Mouse (Mus musculus): ENCODE measurements around the gene Timm22. TPM values are rescaled to one million over a fixed set of nuclear protein-coding genes. Genes with fewer than 3 reads are reported as not detected.

The Timm22 gene
- polyA plus RNA-seq, 1 experiment from 2014 or later = 63.6 TPM

DNA sequence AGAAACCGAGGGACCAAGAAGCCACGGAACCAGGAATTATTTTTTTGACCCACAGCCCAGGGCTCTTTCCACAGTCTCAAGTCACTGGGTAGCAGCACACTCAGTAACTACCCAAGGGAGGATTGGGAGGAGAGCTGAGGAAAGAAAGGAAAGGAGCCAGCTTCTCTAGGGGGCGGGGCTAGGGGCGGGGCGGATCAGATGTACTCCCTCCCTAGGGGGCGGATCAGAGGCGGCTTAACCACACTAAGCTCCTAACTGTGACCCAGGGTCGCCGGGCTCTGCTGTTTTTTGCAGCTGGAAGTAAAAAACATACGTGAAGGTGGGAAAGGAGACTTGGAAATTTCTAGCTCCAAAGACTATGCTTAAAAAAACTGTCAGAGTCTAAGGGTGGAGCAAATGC lies 39.5 kb downstream of the Timm22 start:
- no peak overlapping the region for H3K27ac ChIP-seq
- H3K4me2 ChIP-seq = peak overlapping the region; percentile 43
- no peak overlapping the region for H3K4me3 ChIP-seq
- H3K9me3 ChIP-seq (replicated peaks) = no peaks in the 10 kb centered on the region
- peak; percentile 55; the same call in 1 of the 2 replicates for ATAC-seq
- H3K9ac ChIP-seq = no peak overlapping the region
- H3K4me1 ChIP-seq = peaks cover 9% of the 10 kb centered on the region
- H3K36me3 ChIP-seq = no peaks in the 10 kb centered on the region
- no peaks in the 10 kb centered on the region for H3K27me3 ChIP-seq (replicated peaks)
- WGBS (ENCODE audit: insufficient replicate concordance) = 6% methylated on average over 10 of the region's 10 CpGs

DNA sequence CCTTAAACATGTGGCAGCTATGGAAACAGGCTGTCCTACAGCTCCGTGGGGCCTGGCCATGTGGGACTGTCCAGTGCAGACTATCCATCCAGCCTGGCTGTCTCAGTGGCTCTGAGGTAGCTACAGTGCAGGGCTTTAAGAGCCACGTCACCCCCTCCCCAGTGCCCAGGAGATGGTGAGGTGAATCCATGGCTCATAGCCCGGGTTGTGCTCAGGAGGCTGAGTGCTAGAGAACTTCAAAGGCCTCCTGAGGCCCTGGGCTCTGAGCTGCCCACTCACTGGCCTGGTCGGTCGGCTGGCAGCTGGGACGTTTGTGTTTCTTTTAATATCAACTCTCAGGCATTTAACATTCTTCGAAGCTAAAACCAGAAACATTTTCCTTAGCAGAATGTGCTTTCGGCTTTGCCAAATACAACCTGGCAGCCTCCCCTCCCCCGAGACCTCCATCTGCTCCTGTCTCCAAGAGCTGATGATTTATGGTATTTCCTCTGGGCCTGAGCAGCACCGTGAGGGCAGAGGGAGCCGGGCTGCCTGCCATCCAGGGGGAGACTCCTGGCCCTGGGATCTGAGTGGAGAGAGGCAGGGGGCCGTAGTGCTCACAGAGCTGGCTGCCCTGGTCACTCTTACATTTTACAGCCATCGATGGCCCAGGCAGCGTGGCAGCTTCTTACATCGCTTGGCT lies 42.9 kb downstream of the Timm22 start:
- 67% methylated on average over 15 of the region's 15 CpGs for WGBS (ENCODE audit: insufficient replicate concordance)

DNA sequence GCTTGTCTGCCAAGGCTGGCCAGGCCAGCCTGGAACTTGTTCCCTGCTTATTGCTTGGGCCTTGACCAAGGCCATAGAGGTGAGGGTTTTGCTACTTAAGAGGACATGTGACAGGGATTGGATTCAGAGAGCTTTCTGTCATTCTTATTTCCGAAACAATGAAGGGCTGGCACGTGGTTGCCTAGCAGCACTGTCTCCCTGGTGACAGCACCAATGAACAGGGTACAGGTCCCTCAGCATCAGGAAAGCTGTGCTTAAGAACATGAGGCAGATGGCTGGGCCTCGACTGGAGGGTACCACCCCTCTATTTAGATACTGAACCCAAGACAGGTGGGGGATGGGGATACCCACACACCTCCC lies 43.4 kb downstream of the Timm22 start:
- H3K36me3 ChIP-seq = no peaks in the 10 kb centered on the region
- H3K4me2 ChIP-seq = no peak overlapping the region
- peaks cover 9% of the 10 kb centered on the region for H3K4me1 ChIP-seq
- no peak overlapping the region for H3K27ac ChIP-seq
- H3K9me3 ChIP-seq (replicated peaks) = no peaks in the 10 kb centered on the region
- no peak overlapping the region for H3K9ac ChIP-seq
- no peak overlapping the region for H3K4me3 ChIP-seq
- no peaks in the 10 kb centered on the region for H3K27me3 ChIP-seq (replicated peaks)
- no peak for ATAC-seq
- WGBS (ENCODE audit: insufficient replicate concordance) = 62% methylated on average over 3 of the region's 3 CpGs

More for the DNA sequence above, 42.9 kb downstream of the Timm22 start:
- Histone ChIP-seq H3K27me3 (replicated peaks) (no peaks in the 10 kb centered on the region), H3K4me2 (no peak overlapping the region), H3K4me1 (peaks cover 9% of the 10 kb centered on the region), H3K9me3 (replicated peaks) (no peaks in the 10 kb centered on the region), H3K27ac (no peak overlapping the region), H3K4me3 (no peak overlapping the region), H3K36me3 (no peaks in the 10 kb centered on the region), H3K9ac (no peak overlapping the region)
- no peak for ATAC-seq

DNA sequence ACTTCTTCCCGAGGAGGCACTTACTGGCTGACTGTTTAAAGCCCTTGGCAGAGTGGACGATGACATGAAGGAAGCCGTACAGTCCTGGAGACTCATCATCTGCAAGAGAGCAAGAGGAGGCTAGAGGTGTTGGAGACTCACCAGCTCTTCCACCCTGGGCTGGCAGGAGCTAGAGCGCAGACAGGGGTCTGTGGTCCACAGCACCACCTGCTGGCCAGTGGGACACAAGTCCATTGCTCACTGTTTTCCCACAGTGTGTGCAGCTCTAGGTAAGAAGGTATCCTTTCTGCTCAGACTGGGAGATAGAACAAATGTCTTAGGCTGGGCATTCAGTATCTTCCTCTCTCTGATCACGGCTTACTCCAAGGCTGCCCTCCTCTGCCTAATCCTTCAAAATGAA lies 47.7 kb downstream of the Timm22 start:
- H3K9me3 ChIP-seq (replicated peaks) = no peaks in the 10 kb centered on the region
- no peak overlapping the region for H3K9ac ChIP-seq
- H3K36me3 ChIP-seq = no peaks in the 10 kb centered on the region; the same call in 1 of the 2 replicates
- H3K27ac ChIP-seq = no peak overlapping the region
- no peaks in the 10 kb centered on the region for H3K27me3 ChIP-seq (replicated peaks)
- no peak overlapping the region for H3K4me2 ChIP-seq
- 57% methylated on average over 5 of the region's 5 CpGs for WGBS (ENCODE audit: insufficient replicate concordance)
- H3K4me3 ChIP-seq = no peak overlapping the region
- peaks cover 11% of the 10 kb centered on the region for H3K4me1 ChIP-seq
- ATAC-seq = no peak

DNA sequence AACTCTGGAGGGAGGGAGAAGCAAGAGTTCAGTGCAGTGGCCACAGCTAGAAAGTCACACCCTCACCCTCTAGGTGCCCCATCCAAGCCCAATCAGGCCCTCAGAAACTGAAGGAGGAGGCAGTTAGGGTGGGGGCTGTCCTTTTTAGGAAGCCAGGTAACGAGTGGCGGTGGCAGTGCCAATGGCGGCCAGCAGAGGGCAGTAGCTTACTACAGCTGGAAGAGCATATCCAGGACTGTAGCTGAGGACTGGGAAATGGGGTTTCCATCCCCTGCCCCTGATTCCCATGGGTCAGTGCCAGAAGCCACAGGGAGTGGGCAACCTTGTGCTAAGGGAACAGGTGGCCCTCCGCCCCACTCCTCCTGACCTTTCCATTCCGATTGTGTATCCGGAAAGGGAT lies 49.5 kb downstream of the Timm22 start:
- no peaks in the 10 kb centered on the region for H3K27me3 ChIP-seq (replicated peaks)
- H3K4me3 ChIP-seq = no peak overlapping the region
- H3K9me3 ChIP-seq (replicated peaks) = no peaks in the 10 kb centered on the region
- no peaks in the 10 kb centered on the region; the same call in 1 of the 2 replicates for H3K36me3 ChIP-seq
- no peak overlapping the region for H3K4me2 ChIP-seq
- no peak overlapping the region for H3K27ac ChIP-seq
- ATAC-seq = no peak
- no peak overlapping the region for H3K9ac ChIP-seq
- peaks cover 11% of the 10 kb centered on the region for H3K4me1 ChIP-seq
- WGBS (ENCODE audit: insufficient replicate concordance) = 17% methylated on average over 6 of the region's 6 CpGs

DNA sequence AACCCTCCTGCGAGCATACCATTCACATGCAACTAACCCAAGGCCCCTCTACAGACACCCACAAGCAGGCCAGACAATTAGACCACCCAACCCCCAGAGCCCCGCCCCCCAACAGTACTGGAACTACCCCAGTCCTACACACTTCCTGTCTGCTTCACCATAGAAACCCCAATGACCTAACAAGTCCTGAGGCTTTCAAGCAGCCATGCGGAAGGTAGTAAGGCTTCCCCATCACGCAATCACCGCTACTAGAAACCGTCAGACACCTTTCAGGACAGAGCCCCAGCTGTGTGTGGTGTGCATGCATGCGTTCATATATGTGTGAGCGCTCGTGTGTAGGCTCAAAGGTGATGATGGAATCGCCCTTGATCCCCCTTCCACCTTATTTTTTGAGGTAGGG lies 50.1 kb downstream of the Timm22 start:
- Histone ChIP-seq H3K27me3 (replicated peaks) (no peaks in the 10 kb centered on the region), H3K9me3 (replicated peaks) (no peaks in the 10 kb centered on the region), H3K4me3 (no peak overlapping the region), H3K27ac (no peak overlapping the region), H3K9ac (no peak overlapping the region), H3K4me1 (peaks cover 11% of the 10 kb centered on the region), H3K36me3 (no peaks in the 10 kb centered on the region; the same call in 1 of the 2 replicates), H3K4me2 (no peak overlapping the region)
- WGBS (ENCODE audit: insufficient replicate concordance) = 52% methylated on average over 10 of the region's 10 CpGs
- ATAC-seq = no peak

DNA sequence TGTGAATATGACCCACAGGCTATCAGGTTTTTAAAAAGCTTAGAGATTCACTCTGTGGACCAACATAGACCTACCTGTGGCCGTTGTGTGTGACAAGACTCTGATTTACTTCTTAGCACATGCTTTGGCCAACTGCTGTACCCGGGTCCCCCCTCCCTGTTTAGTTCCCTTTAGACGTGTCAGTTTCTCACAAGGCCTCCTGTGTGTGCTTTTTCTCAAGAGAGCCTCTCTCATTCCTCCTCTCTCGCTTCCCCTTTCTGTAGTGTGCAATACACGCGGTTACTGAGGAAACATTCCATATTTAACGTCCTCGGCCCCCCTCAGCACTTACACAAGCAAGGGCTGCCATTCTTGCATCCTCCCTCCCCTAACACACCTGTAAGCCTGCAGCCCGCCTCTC lies 52.0 kb downstream of the Timm22 start:
- H3K36me3 ChIP-seq = no peaks in the 10 kb centered on the region; the same call in 1 of the 2 replicates
- no peak overlapping the region for H3K27ac ChIP-seq
- no peaks in the 10 kb centered on the region for H3K27me3 ChIP-seq (replicated peaks)
- ATAC-seq = no peak
- H3K9ac ChIP-seq = no peak overlapping the region
- H3K9me3 ChIP-seq (replicated peaks) = no peaks in the 10 kb centered on the region
- 47% methylated on average over 9 of the region's 9 CpGs for WGBS (ENCODE audit: insufficient replicate concordance)
- H3K4me3 ChIP-seq = no peak overlapping the region
- H3K4me2 ChIP-seq = no peak overlapping the region
- peaks cover 11% of the 10 kb centered on the region for H3K4me1 ChIP-seq

DNA sequence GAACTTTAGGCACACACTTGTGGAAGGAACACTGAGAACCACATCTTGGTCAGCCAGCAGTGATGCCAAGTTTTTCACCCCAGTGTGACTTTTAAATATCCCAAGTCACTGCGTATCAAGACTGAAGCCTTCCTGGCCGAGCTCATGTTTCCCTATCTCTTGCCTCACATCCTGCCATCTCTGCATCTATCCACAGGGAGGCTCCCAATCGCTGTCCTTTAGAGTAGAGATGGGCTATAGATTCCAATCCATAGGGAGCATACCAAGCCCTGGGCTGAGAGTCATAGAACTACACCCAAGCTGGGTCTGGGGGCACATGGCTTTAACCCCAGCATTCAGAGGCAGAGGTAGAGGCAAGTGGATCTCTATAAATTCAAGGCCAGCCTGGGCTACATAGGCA lies 52.7 kb downstream of the Timm22 start:
- no peak for ATAC-seq
- no peaks in the 10 kb centered on the region for H3K9me3 ChIP-seq (replicated peaks)
- H3K9ac ChIP-seq = no peak overlapping the region
- H3K4me3 ChIP-seq = no peak overlapping the region
- H3K4me1 ChIP-seq = peaks cover 11% of the 10 kb centered on the region
- H3K27me3 ChIP-seq (replicated peaks) = no peaks in the 10 kb centered on the region
- no peaks in the 10 kb centered on the region; the same call in 1 of the 2 replicates for H3K36me3 ChIP-seq
- no peak overlapping the region for H3K27ac ChIP-seq
- WGBS (ENCODE audit: insufficient replicate concordance) = 49% methylated on average over 3 of the region's 3 CpGs
- no peak overlapping the region for H3K4me2 ChIP-seq

DNA sequence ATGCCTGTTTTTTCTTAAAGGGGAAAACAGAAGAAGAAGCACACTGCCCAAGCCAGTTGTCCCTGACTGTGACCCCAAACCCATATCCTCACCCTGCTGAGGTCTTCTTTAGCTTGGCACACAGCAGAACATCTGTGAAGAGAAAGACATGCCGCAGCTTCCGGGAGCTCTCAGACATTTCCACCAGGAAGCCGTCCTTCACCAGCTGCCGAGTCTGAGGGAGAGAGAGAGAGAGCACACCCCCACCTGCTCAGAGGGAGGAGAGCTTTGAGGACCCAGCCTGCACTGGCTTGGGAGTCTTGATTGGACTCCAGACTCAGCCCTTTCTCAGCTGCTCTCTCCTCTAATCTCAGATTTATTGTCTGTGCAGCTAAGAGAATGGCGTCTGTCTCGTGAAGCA lies 54.4 kb downstream of the Timm22 start:
- H3K9ac ChIP-seq = no peak overlapping the region
- H3K36me3 ChIP-seq = no peaks in the 10 kb centered on the region
- H3K9me3 ChIP-seq (replicated peaks) = no peaks in the 10 kb centered on the region
- no peak overlapping the region for H3K4me3 ChIP-seq
- no peaks in the 10 kb centered on the region for H3K27me3 ChIP-seq (replicated peaks)
- H3K4me1 ChIP-seq = peaks cover 11% of the 10 kb centered on the region
- H3K4me2 ChIP-seq = no peak overlapping the region
- no peak for ATAC-seq
- 63% methylated on average over 6 of the region's 6 CpGs for WGBS (ENCODE audit: insufficient replicate concordance)
- no peak overlapping the region for H3K27ac ChIP-seq

DNA sequence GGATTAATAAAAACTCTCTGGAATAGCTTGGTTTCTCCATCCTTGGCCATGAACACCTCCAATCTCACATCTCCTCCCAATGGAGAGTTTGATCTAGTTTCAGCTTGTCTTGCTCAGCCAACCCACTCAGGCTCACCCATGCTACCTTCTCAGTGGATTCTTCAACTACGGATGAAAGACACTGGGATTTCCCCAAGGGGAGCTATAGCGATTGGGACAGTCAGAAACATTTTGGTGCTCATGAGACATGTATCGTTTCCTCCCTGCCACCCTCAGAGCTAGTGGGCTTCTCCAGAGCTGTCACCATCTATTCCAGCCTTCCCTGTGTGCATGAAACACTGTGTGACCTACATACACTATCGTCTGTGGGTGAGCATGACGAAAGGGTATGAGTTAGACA lies 54.9 kb downstream of the Timm22 start:
- ATAC-seq = no peak
- no peak overlapping the region for H3K27ac ChIP-seq
- H3K4me2 ChIP-seq = no peak overlapping the region
- H3K9ac ChIP-seq = no peak overlapping the region
- H3K4me1 ChIP-seq = peaks cover 8% of the 10 kb centered on the region
- no peak overlapping the region for H3K4me3 ChIP-seq
- H3K27me3 ChIP-seq (replicated peaks) = no peaks in the 10 kb centered on the region
- WGBS (ENCODE audit: insufficient replicate concordance) = 75% methylated on average over 5 of the region's 5 CpGs
- H3K9me3 ChIP-seq (replicated peaks) = no peaks in the 10 kb centered on the region
- H3K36me3 ChIP-seq = no peaks in the 10 kb centered on the region

DNA sequence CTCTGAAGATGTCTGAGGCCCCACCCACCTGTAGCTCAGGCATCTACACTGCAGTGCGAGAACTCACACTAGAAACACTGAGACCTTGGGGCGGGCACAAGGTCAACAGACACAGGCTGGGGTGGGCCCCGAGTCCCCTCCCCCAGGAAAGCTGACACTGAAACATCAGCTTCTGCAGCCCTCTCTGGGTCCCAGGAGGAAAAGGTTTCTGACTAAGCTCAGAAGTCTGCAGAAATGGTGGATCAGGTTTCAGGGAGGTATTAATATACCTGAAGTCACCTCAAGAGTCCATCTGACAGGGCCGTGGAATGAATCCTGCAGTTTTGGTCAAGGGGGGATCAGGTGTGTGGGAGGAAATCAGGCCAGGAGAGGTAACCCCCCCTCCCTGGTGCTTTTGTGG lies 59.1 kb downstream of the Timm22 start:
- Histone ChIP-seq H3K27ac (no peak overlapping the region), H3K4me1 (0 out of 2 replicates have a peak, but pooled peaks cover 5% of the 10 kb centered on the region), H3K9ac (no peak overlapping the region), H3K4me2 (no peak overlapping the region), H3K27me3 (replicated peaks) (peaks cover 8% of the 10 kb centered on the region; the same call in 1 of the 2 replicates), H3K4me3 (no peak overlapping the region), H3K36me3 (no peaks in the 10 kb centered on the region), H3K9me3 (replicated peaks) (no peaks in the 10 kb centered on the region)
- no peak for ATAC-seq
- 64% methylated on average over 4 of the region's 4 CpGs for WGBS (ENCODE audit: insufficient replicate concordance)

All from liver, embryonic 12.5 days (tissue).